ENCODE assay signal across 8 mouse cellular contexts in the genomic region with DNA sequence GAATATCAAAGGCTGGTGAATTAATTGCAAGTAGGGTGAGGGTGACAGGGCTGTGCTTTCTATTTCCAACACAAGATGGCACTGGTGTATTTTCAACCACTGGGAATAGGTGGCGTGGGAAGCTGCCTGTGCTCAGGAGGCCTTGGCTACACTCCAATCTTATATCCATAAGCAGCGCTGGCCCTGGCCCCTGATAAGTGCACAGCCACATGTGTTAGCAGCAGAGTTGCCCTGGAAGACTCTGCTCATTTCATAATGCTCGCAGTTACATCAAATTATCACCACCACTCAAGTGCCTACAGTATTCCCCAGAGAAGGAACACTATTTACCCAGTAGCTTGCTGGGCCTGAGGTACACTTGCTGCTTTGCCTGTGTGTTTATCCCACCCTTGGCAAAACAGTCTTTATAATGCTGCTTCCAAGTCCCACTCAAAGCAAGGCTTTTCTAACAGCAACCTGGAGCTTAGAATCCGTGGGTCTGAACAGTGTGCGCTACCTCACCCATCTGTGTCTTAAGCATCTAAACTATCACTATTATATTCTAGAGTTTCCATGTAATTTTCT.
DNase-seq lines count a peak whose midpoint lies in the region; ATAC-seq lines count a peak whose summit lies in the region.

No protein-coding gene starts in this region.

- no peaks in the 10 kb centered on the region for H3K27me3 ChIP-seq in embryonic facial prominence, embryonic 11.5 days (ENCODE audit: control insufficient read depth, insufficient read depth, low read length)
- H3K27me3 ChIP-seq in heart, embryonic 16.5 days (ENCODE audit: control insufficient read depth, insufficient read depth, low read length) = no peaks in the 10 kb centered on the region
- no peaks in the 10 kb centered on the region for H3K27me3 ChIP-seq in liver, embryonic 11.5 days (replicated peaks; ENCODE audit: control insufficient read depth, insufficient read depth, low read length)
- no peaks in the 10 kb centered on the region for H3K27me3 ChIP-seq in neural tube, embryonic 15.5 days (replicated peaks)

- 39% methylated on average over 5 of the region's 5 CpGs for WGBS in embryonic facial prominence, embryonic 11.5 days
- WGBS in heart, embryonic 16.5 days = 33% methylated on average over 5 of the region's 5 CpGs
- WGBS in liver, embryonic 11.5 days = 49% methylated on average over 5 of the region's 5 CpGs
- 38% methylated on average over 5 of the region's 5 CpGs for WGBS in neural tube, embryonic 15.5 days

- no peak overlapping the region for H3K9ac ChIP-seq in embryonic facial prominence, embryonic 11.5 days (replicated peaks; ENCODE audit: low read length)
- H3K9ac ChIP-seq in heart, embryonic 16.5 days (ENCODE audit: low read length) = no peak overlapping the region
- H3K9ac ChIP-seq in liver, embryonic 11.5 days (ENCODE audit: low read depth, low read length) = no peak overlapping the region
- no peak overlapping the region for H3K9ac ChIP-seq in neural tube, embryonic 15.5 days (replicated peaks)

- H3K4me1 ChIP-seq in embryonic facial prominence, embryonic 11.5 days (ENCODE audit: control insufficient read depth, insufficient read depth, low read length) = no peaks in the 10 kb centered on the region
- H3K4me1 ChIP-seq in heart, embryonic 16.5 days (ENCODE audit: control insufficient read depth, insufficient read depth, low read length) = peaks cover 5% of the 10 kb centered on the region
- H3K4me1 ChIP-seq in liver, embryonic 11.5 days (replicated peaks; ENCODE audit: control insufficient read depth, insufficient read depth, low read length) = no peaks in the 10 kb centered on the region
- peaks cover 4% of the 10 kb centered on the region; the same call in 1 of the 2 replicates for H3K4me1 ChIP-seq in neural tube, embryonic 15.5 days

- H3K9me3 ChIP-seq in embryonic facial prominence, embryonic 11.5 days (replicated peaks; ENCODE audit: control insufficient read depth, low read length) = no peaks in the 10 kb centered on the region
- no peaks in the 10 kb centered on the region for H3K9me3 ChIP-seq in heart, embryonic 16.5 days (replicated peaks; ENCODE audit: control insufficient read depth, low read length)
- no peaks in the 10 kb centered on the region for H3K9me3 ChIP-seq in liver, embryonic 11.5 days (ENCODE audit: control insufficient read depth, low read length)
- no peaks in the 10 kb centered on the region for H3K9me3 ChIP-seq in neural tube, embryonic 15.5 days (replicated peaks)

- H3K4me3 ChIP-seq in embryonic facial prominence, embryonic 11.5 days (ENCODE audit: low read depth, low read length) = no peak overlapping the region
- H3K4me3 ChIP-seq in heart, embryonic 16.5 days (ENCODE audit: low read length) = no peak overlapping the region
- H3K4me3 ChIP-seq in liver, embryonic 11.5 days (ENCODE audit: low read depth, low read length) = no peak overlapping the region
- no peak overlapping the region for H3K4me3 ChIP-seq in neural tube, embryonic 15.5 days (replicated peaks)

- H3K4me2 ChIP-seq in embryonic facial prominence, embryonic 11.5 days (ENCODE audit: low read depth, low read length) = no peak overlapping the region
- no peak overlapping the region for H3K4me2 ChIP-seq in heart, embryonic 16.5 days (ENCODE audit: low read depth, low read length)
- H3K4me2 ChIP-seq in liver, embryonic 11.5 days = no peak overlapping the region
- no peak overlapping the region for H3K4me2 ChIP-seq in neural tube, embryonic 15.5 days

- DNase-seq in 3T3-L1 (ENCODE audit: low read depth, low spot score) = peak; percentile 65
- DNase-seq in adrenal gland, postnatal 14 days = peak; percentile 69
- peak; percentile 86 for DNase-seq in embryonic facial prominence, embryonic 11.5 days (ENCODE audit: low spot score)
- DNase-seq in kidney, postnatal 25 days = peak; percentile 53 to 59
- no peak for DNase-seq in liver, embryonic 11.5 days (ENCODE audit: low spot score)

- ATAC-seq in embryonic facial prominence, embryonic 11.5 days (replicated peaks; ENCODE audit: insufficient number of reproducible peaks, low FRiP score, low TSS enrichment, low read depth) = peak; percentile 93
- ATAC-seq in heart, embryonic 16.5 days (replicated peaks; ENCODE audit: extremely low read depth, insufficient read depth, low FRiP score) = peak; percentile 89
- peak; percentile 65; the same call in 1 of the 2 replicates for ATAC-seq in liver, embryonic 11.5 days (replicated peaks; ENCODE audit: low FRiP score)
- ATAC-seq in neural tube, embryonic 15.5 days (ENCODE audit: low FRiP score) = peak; percentile 85
- ATAC-seq in erythroid progenitor cell, adult 5-6 weeks (replicated peaks; ENCODE audit: low FRiP score, poor library complexity, severe bottlenecking) = no peak

- no peak overlapping the region for H3K27ac ChIP-seq in embryonic facial prominence, embryonic 11.5 days (replicated peaks; ENCODE audit: low read depth, low read length)
- H3K27ac ChIP-seq in heart, embryonic 16.5 days (ENCODE audit: low read length) = no peak overlapping the region
- no peak overlapping the region for H3K27ac ChIP-seq in liver, embryonic 11.5 days (ENCODE audit: low read depth, low read length)
- no peak overlapping the region for H3K27ac ChIP-seq in neural tube, embryonic 15.5 days (replicated peaks)

- no peaks in the 10 kb centered on the region for H3K36me3 ChIP-seq in embryonic facial prominence, embryonic 11.5 days (replicated peaks; ENCODE audit: control insufficient read depth, insufficient read depth, low read depth, low read length)
- H3K36me3 ChIP-seq in heart, embryonic 16.5 days (ENCODE audit: control insufficient read depth, insufficient read depth) = no peaks in the 10 kb centered on the region
- H3K36me3 ChIP-seq in liver, embryonic 11.5 days (ENCODE audit: control insufficient read depth, insufficient read depth, low read length) = no peaks in the 10 kb centered on the region
- no peaks in the 10 kb centered on the region for H3K36me3 ChIP-seq in neural tube, embryonic 15.5 days
